ENCODE assay signal across 8 mouse cellular contexts in the genomic region with DNA sequence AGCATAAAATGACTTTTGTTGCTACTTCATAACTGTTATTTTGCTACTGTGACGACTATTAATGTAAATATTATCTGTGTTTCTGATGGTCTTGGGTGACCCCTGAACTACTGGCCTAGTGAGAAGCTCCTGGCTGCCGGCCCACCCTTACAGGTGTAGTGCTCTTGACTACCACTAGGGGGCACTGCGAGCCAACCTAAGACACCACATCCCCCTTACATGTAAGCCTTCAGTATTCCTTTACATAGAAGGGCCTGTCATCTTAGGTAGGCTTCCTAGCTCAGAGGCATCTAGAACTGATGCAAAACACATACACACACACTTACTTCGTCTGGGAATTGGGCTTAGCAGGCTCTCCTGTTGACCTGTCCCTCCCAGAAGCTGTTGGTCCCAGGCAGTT. TPM values are rescaled to one million over a fixed set of nuclear protein-coding genes. Genes with fewer than 3 reads are reported as not detected.
DNase-seq lines count a peak whose midpoint lies in the region; ATAC-seq and TF ChIP-seq lines count a peak whose summit lies in the region.

No protein-coding gene starts in this region.

- TF ChIP-seq CTCF in midbrain, postnatal 0 days (IDR thresholded peaks at IDR 0.05), result peak; percentile 97

- H3K4me1 ChIP-seq in hindbrain, embryonic 12.5 days, result peaks cover 21% of the 10 kb centered on the region
- H3K4me1 ChIP-seq in limb, embryonic 10.5 days, result peaks cover 37% of the 10 kb centered on the region
- no peaks in the 10 kb centered on the region for H3K4me1 ChIP-seq in midbrain, postnatal 0 days (ENCODE audit: insufficient read depth, low read length)

- ATAC-seq in hindbrain, embryonic 12.5 days (ENCODE audit: low FRiP score), result 0 out of 2 replicates have a peak, but pooled peaks have one; percentile 35
- no peak for ATAC-seq in midbrain, postnatal 0 days (ENCODE audit: low FRiP score)

- DNase-seq in ovary, postnatal 14 days (ENCODE audit: low spot score), result peak; percentile 71
- no peak for DNase-seq in ovary, adult 18-20 months (ENCODE audit: low spot score)
- peak; percentile 70 to 87 for DNase-seq in cerebellum, adult 18-20 months
- peak; percentile 79 for DNase-seq in forelimb bud, embryonic 11.5 days (ENCODE audit: low read depth, low spot score)
- DNase-seq in limb, embryonic 10.5 days (ENCODE audit: low spot score), result peak; percentile 84
- peak; percentile 77 for DNase-seq in midbrain, postnatal 0 days (ENCODE audit: low spot score)
- DNase-seq in spleen, postnatal 4 days (ENCODE audit: low spot score in 2 of 2), result peak; percentile 60 to 82

- no peak overlapping the region for H3K9ac ChIP-seq in hindbrain, embryonic 12.5 days
- H3K9ac ChIP-seq in midbrain, postnatal 0 days (replicated peaks; ENCODE audit: low read length, poor library complexity, severe bottlenecking), result no peak overlapping the region

- no peaks in the 10 kb centered on the region for H3K27me3 ChIP-seq in hindbrain, embryonic 12.5 days
- no peaks in the 10 kb centered on the region; the same call in 1 of the 2 replicates for H3K27me3 ChIP-seq in limb, embryonic 10.5 days (ENCODE audit: low read depth, poor library complexity, severe bottlenecking)
- H3K27me3 ChIP-seq in midbrain, postnatal 0 days (ENCODE audit: insufficient read depth, low read length), result no peaks in the 10 kb centered on the region

- no peaks in the 10 kb centered on the region for H3K9me3 ChIP-seq in hindbrain, embryonic 12.5 days (replicated peaks)
- H3K9me3 ChIP-seq in limb, embryonic 10.5 days (replicated peaks), result peaks cover 3% of the 10 kb centered on the region; the same call in 1 of the 2 replicates
- H3K9me3 ChIP-seq in midbrain, postnatal 0 days (ENCODE audit: low read length), result no peaks in the 10 kb centered on the region

- 8% methylated on average over 4 of the region's 4 CpGs for WGBS in hindbrain, embryonic 12.5 days
- 8% methylated on average over 4 of the region's 4 CpGs for WGBS in limb, embryonic 10.5 days
- WGBS in midbrain, postnatal 0 days, result 8% methylated on average over 4 of the region's 4 CpGs

- H3K36me3 ChIP-seq in hindbrain, embryonic 12.5 days, result no peaks in the 10 kb centered on the region
- H3K36me3 ChIP-seq in limb, embryonic 10.5 days, result no peaks in the 10 kb centered on the region
- H3K36me3 ChIP-seq in midbrain, postnatal 0 days (ENCODE audit: insufficient read depth, low read length), result no peaks in the 10 kb centered on the region

- no peak overlapping the region for H3K4me3 ChIP-seq in hindbrain, embryonic 12.5 days
- no peak overlapping the region for H3K4me3 ChIP-seq in limb, embryonic 10.5 days
- no peak overlapping the region for H3K4me3 ChIP-seq in midbrain, postnatal 0 days (ENCODE audit: low read depth, low read length)

- no peak overlapping the region for H3K4me2 ChIP-seq in hindbrain, embryonic 12.5 days (replicated peaks)
- H3K4me2 ChIP-seq in midbrain, postnatal 0 days (ENCODE audit: low read depth, low read length, poor library complexity, severe bottlenecking), result no peak overlapping the region

- no peak overlapping the region for H3K27ac ChIP-seq in hindbrain, embryonic 12.5 days
- no peak overlapping the region for H3K27ac ChIP-seq in limb, embryonic 10.5 days
- H3K27ac ChIP-seq in midbrain, postnatal 0 days (ENCODE audit: low read depth, low read length), result no peak overlapping the region

RNA-seq across cellular contexts. Expression of a gene that starts 41.3 kb away (rescaled TPM):
- polyA plus RNA-seq in hindbrain, embryonic 12.5 days (2016; fragmentation: Nextera tagmentation; extraction: Ambion mirVana), result 94.2 and 94.3 TPM in 2 replicates
- polyA plus RNA-seq in limb, embryonic 10.5 days (2016; fragmentation: Nextera tagmentation; extraction: Ambion mirVana), result 114 and 129 TPM in 2 replicates
- total RNA-seq in midbrain, postnatal 0 days (2014; rRNA removed), result 43.7 and 58.5 TPM in 2 replicates
- polyA plus RNA-seq in midbrain, postnatal 0 days (2015; fragmentation: Nextera tagmentation; extraction: Ambion mirVana), result 36.0 and 40.7 TPM in 2 replicates
